Mouse (Mus musculus) frontal cortex, adult (tissue): ENCODE results near the gene Trim2.
A peak's percentile ranks its signal among the peaks of the same experiment; 100 is the strongest.

Experiments
- ATAC-seq: cut with Nextera tagmentation; 2 replicates; pipeline ENCODE4 v1.9.2; 2017; ENCODE audit warnings: mild to moderate bottlenecking, moderate library complexity, mixed read lengths; ENCODE audit not compliant: low TSS enrichment

Trim2 gene

GRCm38 (mm10) chr3:84288931-84289330 is 17.7 kb downstream of the Trim2 start:
- ATAC-seq = peak; percentile 70

GRCm38 (mm10) chr3:84287256-84287655 is 19.4 kb downstream of the Trim2 start:
- no peak for ATAC-seq

- no peak for ATAC-seq
These were observed 20.4 kb downstream of the Trim2 start for GRCm38 (mm10) chr3:84286311-84286710.

- no peak for ATAC-seq
These were observed 21.9 kb downstream of the Trim2 start for GRCm38 (mm10) chr3:84284796-84285195.

- ATAC-seq = no peak
These were observed 23.2 kb downstream of the Trim2 start for GRCm38 (mm10) chr3:84283524-84283923.

- ATAC-seq = no peak
These were observed 24.7 kb downstream of the Trim2 start for GRCm38 (mm10) chr3:84281936-84282371.

- ATAC-seq = no peak
These were observed 27.9 kb downstream of the Trim2 start for GRCm38 (mm10) chr3:84278809-84279208.

- 0 out of 2 replicates have a peak, but pooled peaks have one; percentile 50 for ATAC-seq
These were observed 31.6 kb downstream of the Trim2 start for GRCm38 (mm10) chr3:84275124-84275523.

- no peak for ATAC-seq
These were observed 34.2 kb downstream of the Trim2 start for GRCm38 (mm10) chr3:84272293-84273015.

GRCm38 (mm10) chr3:84271794-84272193 is 34.9 kb downstream of the Trim2 start:
- ATAC-seq = no peak

- no peak for ATAC-seq
These were observed 35.6 kb downstream of the Trim2 start for GRCm38 (mm10) chr3:84271058-84271457.

- ATAC-seq = peak; percentile 27; the same call in 1 of the 2 replicates
These were observed 36.1 kb downstream of the Trim2 start for GRCm38 (mm10) chr3:84270624-84270995.

- no peak for ATAC-seq
These were observed 36.6 kb downstream of the Trim2 start for GRCm38 (mm10) chr3:84269987-84270623.

- no peak for ATAC-seq
These were observed 38.2 kb downstream of the Trim2 start for GRCm38 (mm10) chr3:84268434-84268833.

- ATAC-seq = no peak
These were observed 40.2 kb downstream of the Trim2 start for GRCm38 (mm10) chr3:84266391-84266931.

GRCm38 (mm10) chr3:84265084-84265483 is 41.6 kb downstream of the Trim2 start:
- ATAC-seq = no peak

GRCm38 (mm10) chr3:84264395-84264794 is 42.3 kb downstream of the Trim2 start:
- no peak for ATAC-seq

GRCm38 (mm10) chr3:84262804-84263203 is 43.9 kb downstream of the Trim2 start:
- no peak for ATAC-seq

- no peak for ATAC-seq
These were observed 44.8 kb downstream of the Trim2 start for GRCm38 (mm10) chr3:84261863-84262262.

GRCm38 (mm10) chr3:84260837-84261236 is 45.8 kb downstream of the Trim2 start:
- ATAC-seq = no peak

GRCm38 (mm10) chr3:84260024-84260535 is 46.6 kb downstream of the Trim2 start:
- ATAC-seq = 0 out of 2 replicates have a peak, but pooled peaks have one; percentile 18

- peak; percentile 83 for ATAC-seq
These were observed 47.2 kb downstream of the Trim2 start for GRCm38 (mm10) chr3:84259281-84260023.
